Mouse (Mus musculus) forebrain, embryonic 12.5 days (tissue): ENCODE data around the gene Fdxacb1. TPM values are rescaled to one million over a fixed set of nuclear protein-coding genes. Genes with fewer than 3 reads are reported as not detected.

ENCODE experiments used
- ATAC-seq: fragments of 200-750 bp; cut with Nextera tagmentation; 2 replicates; pipeline ENCODE4 v1.8.0; 2017; ENCODE audit warnings: moderate TSS enrichment; ENCODE audit not compliant: low FRiP score
- H3K27ac ChIP-seq: fragments of 300-500 bp; sonication (generic); 2 replicates; pipeline ENCODE4 v1.5.1; 2016; ENCODE audit warnings: mild to moderate bottlenecking
- H3K27me3 ChIP-seq: fragments of 300-500 bp; sonication (generic); 2 replicates; pipeline ENCODE4 v1.6.1; 2016; ENCODE audit warnings: mild to moderate bottlenecking
- H3K36me3 ChIP-seq: fragments of 300-500 bp; sonication (generic); replicated peaks from 2 replicates; pipeline ENCODE4 v1.6.1; 2016; ENCODE audit warnings: mild to moderate bottlenecking
- H3K4me1 ChIP-seq: fragments of 300-500 bp; sonication (generic); 2 replicates; pipeline ENCODE4 v1.6.1; 2016
- H3K4me2 ChIP-seq: fragments of 300-500 bp; sonication (generic); 2 replicates; pipeline ENCODE4 v1.6.1; 2016; ENCODE audit warnings: mild to moderate bottlenecking, moderate library complexity
- H3K4me3 ChIP-seq: fragments of 300-500 bp; sonication (generic); replicated peaks from 2 replicates; pipeline ENCODE4 v1.5.1; 2016; ENCODE audit warnings: mild to moderate bottlenecking
- H3K9ac ChIP-seq: fragments of 300-500 bp; sonication (generic); 2 replicates; pipeline ENCODE4 v1.6.1; 2016; ENCODE audit warnings: mild to moderate bottlenecking
- H3K9me3 ChIP-seq: fragments of 300-500 bp; sonication (generic); 2 replicates; pipeline ENCODE4 v1.6.1; 2016
- WGBS: fragments of 180-500 bp; shearing (Covaris S2); methylation state at CpG from one replicate; pipeline ENCODE4 v1.1.7; 2016; 5-methylcytosine and 5-hydroxymethylcytosine counted together
- polyA plus RNA-seq: library from polyadenylated mRNA; unstranded; fragments of >200 nt; fragmentation: Nextera tagmentation; extraction: Ambion mirVana; gene quantifications from 2 replicates; pipeline ENCODE4 v1.2.1, GENCODE M21; 2016

Gene Fdxacb1
- 10.6 and 11.7 TPM in 2 replicates for polyA plus RNA-seq

GRCm38 (mm10) chr9:50768107-50769002 is at the start of gene Fdxacb1:
Fdxacb1 (plus strand) TSS chr9:50768236.
- Histone ChIP-seq H3K9me3 (no peaks in the 10 kb centered on the region), H3K4me2 (peak within 1 kb of the TSS; percentile 69), H3K9ac (peak within 1 kb of the TSS; percentile 71), H3K4me1 (peaks cover 13% of the 10 kb centered on the region), H3K36me3 (no peaks in the 10 kb centered on the region), H3K27ac (peak within 1 kb of the TSS; percentile 89), H3K4me3 (peak within 1 kb of the TSS; percentile 61), H3K27me3 (no peaks in the 10 kb centered on the region)
- WGBS, result 5% methylated on average over 59 of the region's 59 CpGs
- peak; percentile 96 for ATAC-seq

GRCm38 (mm10) chr9:50718878-50719277 is 49.2 kb upstream of the Fdxacb1 start:
- Histone ChIP-seq H3K27me3 (no peaks in the 10 kb centered on the region), H3K4me2 (no peak overlapping the region), H3K9ac (no peak overlapping the region), H3K4me1 (peaks cover 20% of the 10 kb centered on the region), H3K9me3 (no peaks in the 10 kb centered on the region), H3K36me3 (no peaks in the 10 kb centered on the region), H3K4me3 (no peak overlapping the region), H3K27ac (no peak overlapping the region)
- 81% methylated on average over 4 of the region's 4 CpGs for WGBS
- ATAC-seq, result no peak

GRCm38 (mm10) chr9:50721061-50721460 is 47.0 kb upstream of the Fdxacb1 start:
- no peak for ATAC-seq
- no peak overlapping the region for H3K9ac ChIP-seq

GRCm38 (mm10) chr9:50722451-50722911 is 45.6 kb upstream of the Fdxacb1 start:
- 58% methylated on average over 8 of the region's 8 CpGs for WGBS
- no peaks in the 10 kb centered on the region for H3K9me3 ChIP-seq
- H3K4me2 ChIP-seq, result peak overlapping the region; percentile 8; the same call in 1 of the 2 replicates
- no peak overlapping the region for H3K9ac ChIP-seq
- ATAC-seq, result no peak
- H3K36me3 ChIP-seq, result no peaks in the 10 kb centered on the region
- peak overlapping the region; percentile 56; the same call in 1 of the 2 replicates for H3K27ac ChIP-seq
- H3K4me1 ChIP-seq, result peaks cover 50% of the 10 kb centered on the region
- H3K27me3 ChIP-seq, result no peaks in the 10 kb centered on the region
- no peak overlapping the region for H3K4me3 ChIP-seq

More at GRCm38 (mm10) chr9:50721061-50721460, 47.0 kb upstream of the Fdxacb1 start:
- no peaks in the 10 kb centered on the region for H3K27me3 ChIP-seq
- no peaks in the 10 kb centered on the region for H3K36me3 ChIP-seq
- no peak overlapping the region for H3K4me3 ChIP-seq
- H3K9me3 ChIP-seq, result no peaks in the 10 kb centered on the region
- no peak overlapping the region for H3K27ac ChIP-seq
- H3K4me1 ChIP-seq, result peaks cover 36% of the 10 kb centered on the region
- 53% methylated on average over 12 of the region's 12 CpGs for WGBS
- H3K4me2 ChIP-seq, result no peak overlapping the region

- H3K36me3 ChIP-seq, result no peaks in the 10 kb centered on the region
- 70% methylated on average over 7 of the region's 7 CpGs for WGBS
- no peak overlapping the region for H3K9ac ChIP-seq
- peak overlapping the region; percentile 46; the same call in 1 of the 2 replicates for H3K27ac ChIP-seq
- ATAC-seq, result no peak
- H3K4me1 ChIP-seq, result peaks cover 56% of the 10 kb centered on the region
- H3K4me3 ChIP-seq, result no peak overlapping the region
- H3K4me2 ChIP-seq, result peak overlapping the region; percentile 8; the same call in 1 of the 2 replicates
- no peaks in the 10 kb centered on the region for H3K9me3 ChIP-seq
- no peaks in the 10 kb centered on the region for H3K27me3 ChIP-seq
Observed at GRCm38 (mm10) chr9:50723406-50723805, 44.6 kb upstream of the Fdxacb1 start.

- Histone ChIP-seq H3K4me2 (0 out of 2 replicates have a peak overlapping the region, but pooled peaks have one; percentile 13), H3K4me3 (no peak overlapping the region), H3K9ac (no peak overlapping the region), H3K27me3 (no peaks in the 10 kb centered on the region; the same call in 1 of the 2 replicates), H3K27ac (peak overlapping the region; percentile 61; the same call in 1 of the 2 replicates), H3K36me3 (no peaks in the 10 kb centered on the region), H3K9me3 (no peaks in the 10 kb centered on the region), H3K4me1 (peaks cover 58% of the 10 kb centered on the region)
- ATAC-seq, result no peak
- 93% methylated on average over 2 of the region's 2 CpGs for WGBS
Observed at GRCm38 (mm10) chr9:50724147-50724546, 43.9 kb upstream of the Fdxacb1 start.

- peaks cover 58% of the 10 kb centered on the region for H3K4me1 ChIP-seq
- no peak; the same call in 1 of the 2 replicates for ATAC-seq
- no peak overlapping the region for H3K4me3 ChIP-seq
- no peak overlapping the region for H3K9ac ChIP-seq
- no peaks in the 10 kb centered on the region for H3K36me3 ChIP-seq
- peak overlapping the region; percentile 61 for H3K27ac ChIP-seq
- H3K27me3 ChIP-seq, result peaks cover 4% of the 10 kb centered on the region; the same call in 1 of the 2 replicates
- peak overlapping the region; percentile 13; the same call in 1 of the 2 replicates for H3K4me2 ChIP-seq
- no peaks in the 10 kb centered on the region for H3K9me3 ChIP-seq
- 36% methylated on average over 3 of the region's 3 CpGs for WGBS
Observed at GRCm38 (mm10) chr9:50724661-50725330, 43.2 kb upstream of the Fdxacb1 start.

GRCm38 (mm10) chr9:50725921-50726590 is 42.0 kb upstream of the Fdxacb1 start:
- 30% methylated on average over 8 of the region's 8 CpGs for WGBS
- H3K36me3 ChIP-seq, result no peaks in the 10 kb centered on the region
- no peak for ATAC-seq
- H3K4me1 ChIP-seq, result peaks cover 56% of the 10 kb centered on the region
- H3K9ac ChIP-seq, result no peak overlapping the region
- peak overlapping the region; percentile 61 for H3K27ac ChIP-seq
- H3K4me3 ChIP-seq, result peak overlapping the region; percentile 4; the same call in 1 of the 2 replicates
- H3K4me2 ChIP-seq, result peak overlapping the region; percentile 81
- H3K27me3 ChIP-seq, result peaks cover 5% of the 10 kb centered on the region; the same call in 1 of the 2 replicates
- no peaks in the 10 kb centered on the region for H3K9me3 ChIP-seq

- peak overlapping the region; percentile 71 for H3K27ac ChIP-seq
- no peaks in the 10 kb centered on the region for H3K36me3 ChIP-seq
- peak; percentile 5 for ATAC-seq
- peaks cover 5% of the 10 kb centered on the region; the same call in 1 of the 2 replicates for H3K27me3 ChIP-seq
- H3K4me1 ChIP-seq, result peaks cover 52% of the 10 kb centered on the region
- H3K4me3 ChIP-seq, result peak overlapping the region; percentile 62
- peak overlapping the region; percentile 81 for H3K4me2 ChIP-seq
- peak overlapping the region; percentile 63 for H3K9ac ChIP-seq
- no peaks in the 10 kb centered on the region for H3K9me3 ChIP-seq
- 2% methylated on average over 30 of the region's 30 CpGs for WGBS
Observed at GRCm38 (mm10) chr9:50727171-50727924, 40.7 kb upstream of the Fdxacb1 start.

GRCm38 (mm10) chr9:50727925-50728651 is 39.9 kb upstream of the Fdxacb1 start:
- peaks cover 5% of the 10 kb centered on the region; the same call in 1 of the 2 replicates for H3K27me3 ChIP-seq
- H3K9ac ChIP-seq, result peak overlapping the region; percentile 63
- WGBS, result under 1% methylated on average over 40 of the region's 45 CpGs
- peaks cover 52% of the 10 kb centered on the region for H3K4me1 ChIP-seq
- peak overlapping the region; percentile 62 for H3K4me3 ChIP-seq
- peak; percentile 93 for ATAC-seq
- peak overlapping the region; percentile 81 for H3K4me2 ChIP-seq
- H3K27ac ChIP-seq, result peak overlapping the region; percentile 71
- no peaks in the 10 kb centered on the region for H3K36me3 ChIP-seq
- H3K9me3 ChIP-seq, result no peaks in the 10 kb centered on the region
